Mouse (Mus musculus): ENCODE results near the gene Rps2. TPM values are rescaled to one million over a fixed set of nuclear protein-coding genes. Genes with fewer than 3 reads are reported as not detected.

Rps2 gene
- polyA plus RNA-seq, 1 experiment from 2014 or later = 1,141 TPM

- ChIA-PET CTCF (interaction anchor here (2.9 kb wide), 1 partner anchor 12 kb away, joined by 22 read pairs; the partner anchor contains the start of gene Msrb1), POLR2A (interaction anchor here (0.7 to 1.6 kb wide), 4 partner anchors 15 to 51 kb away, joined by 3 to 4 read pairs (median 3); partner anchors contain the start of gene Tbl3)
- no peak for ATAC-seq
- no peak for DNase-seq (ENCODE audit: low read depth, low spot score)
- H3K27me3 ChIP-seq = no peaks in the 10 kb centered on the region
- TF ChIP-seq CTCF (IDR thresholded peaks at IDR 0.05) = no peak
- in situ Hi-C loops (cut with MboI; ENCODE audit: low pct_unique_long_range_greater_than_20kb) = loop anchor here (5.0 kb wide), 1 partner anchor 1820 kb away; no protein-coding TSS in a partner anchor
Measured at GRCm38 (mm10) chr17:24722220-24722924, 4.5 kb downstream of the Rps2 start.

GRCm38 (mm10) chr17:24723122-24723880 lies 5.4 kb downstream of the Rps2 start:
- ChIA-PET POLR2A (interaction anchor here (1.1 kb wide), 1 partner anchor 10 kb away, joined by 3 read pairs; no protein-coding TSS in a partner anchor), CTCF (interaction anchor here (1.7 to 2.9 kb wide), 2 partner anchors 11 to 34 kb away, joined by 5 to 22 read pairs; partner anchors contain the start of genes Msrb1 and Syngr3)
- TF ChIP-seq CTCF (IDR thresholded peaks at IDR 0.05) = no peak
- in situ Hi-C loops (cut with MboI; ENCODE audit: low pct_unique_long_range_greater_than_20kb) = loop anchor here (5.0 kb wide), 1 partner anchor 1819 kb away; no protein-coding TSS in a partner anchor
- ATAC-seq (no peak), DNase-seq (ENCODE audit: low read depth, low spot score) (no peak)
- H3K27me3 ChIP-seq = no peaks in the 10 kb centered on the region

GRCm38 (mm10) chr17:24723881-24724180 lies 5.9 kb downstream of the Rps2 start:
- no peak for TF ChIP-seq CTCF (IDR thresholded peaks at IDR 0.05)
- DNase-seq (ENCODE audit: low read depth, low spot score) (no peak), ATAC-seq (no peak)
- CTCF ChIA-PET = interaction anchor here (0.9 to 2.9 kb wide), 3 partner anchors 11 to 97 kb away, joined by 3 to 22 read pairs (median 5); partner anchors contain the start of genes Msrb1 and Syngr3
- in situ Hi-C loops (cut with MboI; ENCODE audit: low pct_unique_long_range_greater_than_20kb) = loop anchor here (5.0 kb wide), 1 partner anchor 1818 kb away; no protein-coding TSS in a partner anchor
- H3K27me3 ChIP-seq = no peaks in the 10 kb centered on the region
- POLR2A ChIA-PET = interaction anchor here (1.0 to 1.1 kb wide), 2 partner anchors 9 to 13 kb away, joined by 3 read pairs; partner anchors contain the start of gene Msrb1

GRCm38 (mm10) chr17:24724184-24724583 lies 6.3 kb downstream of the Rps2 start, which contains the start of gene Ndufb10:
Ndufb10 (minus strand) TSS chr17:24724478.
- DNase-seq (ENCODE audit: low read depth, low spot score) (peak; percentile 73), ATAC-seq (peak; percentile 18)
- ChIA-PET CTCF (interaction anchor here (0.9 to 2.9 kb wide), 3 partner anchors 10 to 97 kb away, joined by 3 to 22 read pairs (median 5); partner anchors contain the start of genes Msrb1 and Syngr3), POLR2A (interaction anchor here (0.7 to 1.1 kb wide), 4 partner anchors 9 to 494 kb away, joined by 3 read pairs; partner anchors contain the start of gene Msrb1)
- H3K27me3 ChIP-seq = no peaks in the 10 kb centered on the region
- in situ Hi-C loops (cut with MboI; ENCODE audit: low pct_unique_long_range_greater_than_20kb) = loop anchor here (5.0 kb wide), 1 partner anchor 1818 kb away; no protein-coding TSS in a partner anchor
- TF ChIP-seq CTCF (IDR thresholded peaks at IDR 0.05) = no peak

- ATAC-seq = no peak
- no peak for TF ChIP-seq CTCF (IDR thresholded peaks at IDR 0.05)
- CTCF ChIA-PET = interaction anchor here (1.1 to 2.9 kb wide), 2 partner anchors 9 to 36 kb away, joined by 3 to 22 read pairs; partner anchors contain the start of gene Msrb1
- POLR2A ChIA-PET = interaction anchor here (0.6 kb wide), 1 partner anchor 220 kb away, joined by 3 read pairs; no protein-coding TSS in a partner anchor
- in situ Hi-C loops (cut with MboI; ENCODE audit: low pct_unique_long_range_greater_than_20kb) = no loop called here
- H3K27me3 ChIP-seq = no peaks in the 10 kb centered on the region
- no peak for DNase-seq (ENCODE audit: low read depth, low spot score)
Measured at GRCm38 (mm10) chr17:24725637-24726390, 7.9 kb downstream of the Rps2 start.

DNA sequence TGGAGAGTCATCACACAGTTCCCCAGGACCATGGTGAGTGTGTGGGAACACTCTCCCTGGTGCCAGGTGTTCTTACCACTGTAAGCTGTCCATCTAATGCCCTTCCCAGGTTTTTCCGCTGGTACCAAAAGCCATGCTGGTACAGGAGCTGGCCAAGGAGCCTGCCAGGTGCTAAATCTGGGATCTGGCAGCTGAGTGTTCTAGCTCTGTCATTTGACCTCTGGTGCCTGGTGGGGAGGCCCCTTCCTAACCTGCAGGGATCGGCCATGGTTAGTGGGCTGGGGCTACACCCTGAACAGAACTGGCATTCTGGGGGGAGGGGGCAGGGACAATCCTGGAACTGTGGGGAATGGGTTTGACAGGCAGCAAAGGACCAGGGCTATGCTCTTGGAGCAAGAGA lies 9.7 kb downstream of the Rps2 start, which contains the start of gene Rpl3l:
Gene Rpl3l, plus strand, starts transcription at position 203 of the 400 bp plus-strand sequence.
- in situ Hi-C loops (cut with MboI; ENCODE audit: low pct_unique_long_range_greater_than_20kb) = no loop called here
- no peak for TF ChIP-seq CTCF (IDR thresholded peaks at IDR 0.05)
- CTCF ChIA-PET = interaction anchor here (1.4 kb wide), 1 partner anchor 9 kb away, joined by 4 read pairs; the partner anchor contains the start of gene Msrb1
- POLR2A ChIA-PET = interaction anchor here (1.1 kb wide), 1 partner anchor 12 kb away, joined by 3 read pairs; no protein-coding TSS in a partner anchor
- ATAC-seq (no peak), DNase-seq (ENCODE audit: low read depth, low spot score) (no peak)
- no peaks in the 10 kb centered on the region for H3K27me3 ChIP-seq

GRCm38 (mm10) chr17:24728184-24728583 lies 10.3 kb downstream of the Rps2 start:
- CTCF ChIA-PET = interaction anchor here (1.4 kb wide), 1 partner anchor 8 kb away, joined by 4 read pairs; the partner anchor contains the start of gene Msrb1
- no peak for TF ChIP-seq CTCF (IDR thresholded peaks at IDR 0.05)
- DNase-seq (ENCODE audit: low read depth, low spot score) (no peak), ATAC-seq (no peak)
- in situ Hi-C loops (cut with MboI; ENCODE audit: low pct_unique_long_range_greater_than_20kb) = no loop called here
- POLR2A ChIA-PET = interaction anchor here (1.1 kb wide), 1 partner anchor 13 kb away, joined by 3 read pairs; no protein-coding TSS in a partner anchor
- no peaks in the 10 kb centered on the region for H3K27me3 ChIP-seq

DNA sequence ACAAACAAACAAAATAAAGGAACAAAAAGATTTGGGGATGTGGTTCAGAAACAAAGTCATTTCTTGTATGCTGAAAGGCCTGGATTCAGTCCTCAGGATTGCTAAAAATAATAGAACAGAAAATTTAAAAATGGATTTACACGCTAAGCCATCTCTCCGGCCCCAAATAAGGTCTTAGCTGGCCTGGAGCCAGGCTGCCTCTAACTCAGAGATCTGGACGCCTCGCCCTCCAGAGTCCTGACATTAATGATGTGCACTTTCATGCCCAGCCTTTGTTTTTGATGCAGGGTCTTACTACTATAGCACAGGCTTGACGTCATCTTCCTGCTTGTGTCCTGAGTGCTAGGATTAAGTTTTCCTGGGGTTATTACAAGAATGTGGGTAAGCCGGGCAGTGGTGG lies 11.2 kb downstream of the Rps2 start:
- DNase-seq (ENCODE audit: low read depth, low spot score) (no peak), ATAC-seq (no peak)
- no peaks in the 10 kb centered on the region for H3K27me3 ChIP-seq
- TF ChIP-seq CTCF (IDR thresholded peaks at IDR 0.05) = no peak
- in situ Hi-C loops (cut with MboI; ENCODE audit: low pct_unique_long_range_greater_than_20kb) = no loop called here
- POLR2A ChIA-PET = no interaction called here
- CTCF ChIA-PET = no interaction called here

DNA sequence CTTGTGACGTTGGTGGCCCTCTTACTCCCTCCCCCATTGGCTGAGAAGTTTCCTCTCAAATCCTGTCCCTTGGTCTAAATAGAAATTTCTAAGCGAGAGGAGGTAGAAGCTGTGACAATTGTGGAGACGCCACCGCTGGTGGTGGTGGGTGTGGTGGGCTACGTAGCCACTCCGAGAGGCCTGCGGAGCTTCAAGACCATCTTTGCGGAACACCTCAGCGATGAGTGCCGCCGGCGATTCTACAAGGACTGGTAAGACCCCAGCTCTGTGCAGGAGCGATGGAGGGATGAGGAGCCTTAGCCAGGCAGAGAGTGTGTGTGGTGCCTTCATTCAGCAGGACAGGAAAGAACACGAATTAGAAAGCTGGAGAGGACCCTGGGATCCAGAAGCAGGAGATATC lies 12.9 kb downstream of the Rps2 start:
- no peak for TF ChIP-seq CTCF (IDR thresholded peaks at IDR 0.05)
- in situ Hi-C loops (cut with MboI; ENCODE audit: low pct_unique_long_range_greater_than_20kb) = no loop called here

More for the DNA sequence above, 12.9 kb downstream of the Rps2 start:
- POLR2A ChIA-PET = no interaction called here
- no peaks in the 10 kb centered on the region for H3K27me3 ChIP-seq
- ATAC-seq (no peak), DNase-seq (ENCODE audit: low read depth, low spot score) (no peak)
- CTCF ChIA-PET = interaction anchor here (1.5 kb wide), 1 partner anchor 87 kb away, joined by 3 read pairs; no protein-coding TSS in a partner anchor
